Mouse (Mus musculus): ENCODE measurements around the gene Cbr2. TPM values are rescaled to one million over a fixed set of nuclear protein-coding genes. Genes with fewer than 3 reads are reported as not detected.

Cbr2 gene
- not detected for total RNA-seq (2023)

GRCm38 (mm10) chr11:120731858-120732680 lies at the start of gene Cbr2:
TSS of gene Cbr2 (minus strand) at chr11:120732114.

GRCm38 (mm10) chr11:120762672-120763041 lies 30.7 kb upstream of the Cbr2 start, which contains the start of gene Hmga1b:
TSS of gene Hmga1b (plus strand) at chr11:120762794.

GRCm38 (mm10) chr11:120727169-120727527 lies 4.8 kb downstream of the Cbr2 start, which contains the start of gene Dcxr:
TSS of gene Dcxr (minus strand) at chr11:120727281.

GRCm38 (mm10) chr11:120721124-120722066 lies 10.5 kb downstream of the Cbr2 start, which contains the start of gene Rac3:
TSS of gene Rac3 (plus strand) at chr11:120721470.

GRCm38 (mm10) chr11:120713580-120714518 lies 18.1 kb downstream of the Cbr2 start, which contains the start of the genes Cenpx and Lrrc45:
TSS of gene Cenpx (minus strand) at chr11:120713738.
TSS of gene Lrrc45 (plus strand) at chr11:120713925.

Other genes starting within 250 kb of the Cbr2 start
- 32.6 TPM for gene Mrpl12, start 247.5 kb downstream of the Cbr2 start, total RNA-seq (2023)
- 9.1 TPM for gene Slc25a10, start 240.3 kb downstream of the Cbr2 start, total RNA-seq (2023)
- gene Gcgr, start 201.4 kb downstream of the Cbr2 start, total RNA-seq (2023) = not detected
- 37.9 TPM for gene Mcrip1, start 182.4 kb downstream of the Cbr2 start, total RNA-seq (2023)
- not detected for gene Ppp1r27, start 181.0 kb downstream of the Cbr2 start, total RNA-seq (2023)
- gene P4hb, start 158.9 kb downstream of the Cbr2 start, total RNA-seq (2023) = 114 TPM
- 372 TPM for gene Arhgdia, start 150.5 kb downstream of the Cbr2 start, total RNA-seq (2023)
- 104 TPM for gene Alyref, start 133.7 kb downstream of the Cbr2 start, total RNA-seq (2023)
- 57.5 TPM for gene Anapc11, start 133.7 kb downstream of the Cbr2 start, total RNA-seq (2023)
- 6.0 TPM for gene Npb, start 123.6 kb downstream of the Cbr2 start, total RNA-seq (2023)
- gene Pcyt2, start 114.2 kb downstream of the Cbr2 start, total RNA-seq (2023) = 152 TPM
- gene Sirt7, start 106.9 kb downstream of the Cbr2 start, total RNA-seq (2023) = 96.6 TPM
- gene Mafg, start 98.5 kb downstream of the Cbr2 start, total RNA-seq (2023) = 53.1 TPM
- gene Pycr1, start 88.3 kb downstream of the Cbr2 start, total RNA-seq (2023) = 2.8 TPM
- gene Myadml2, start 84.0 kb downstream of the Cbr2 start, total RNA-seq (2023) = not detected
- gene Notum, start 70.9 kb downstream of the Cbr2 start, total RNA-seq (2023) = not detected
- 106 TPM for gene Aspscr1, start 59.1 kb downstream of the Cbr2 start, total RNA-seq (2023)
- gene Cenpx, start 18.4 kb downstream of the Cbr2 start, total RNA-seq (2023) = 18.0 TPM
- 31.1 TPM for gene Lrrc45, start 18.2 kb downstream of the Cbr2 start, total RNA-seq (2023)
- 1.1 TPM for gene Rac3, start 10.6 kb downstream of the Cbr2 start, total RNA-seq (2023)
- 3.0 TPM for gene Dcxr, start 4.8 kb downstream of the Cbr2 start, total RNA-seq (2023)
- 22.0 TPM for gene Hmga1b, start 30.7 kb upstream of the Cbr2 start, total RNA-seq (2023)
- gene Rfng, start 52.1 kb upstream of the Cbr2 start, total RNA-seq (2023) = 12.3 TPM
- gene Gps1, start 52.2 kb upstream of the Cbr2 start, total RNA-seq (2023) = 56.1 TPM
- gene Dus1l, start 64.3 kb upstream of the Cbr2 start, total RNA-seq (2023) = 51.9 TPM
- 142 TPM for gene Fasn, start 92.4 kb upstream of the Cbr2 start, total RNA-seq (2023)
- 0.44 TPM for gene Ccdc57, start 200.8 kb upstream of the Cbr2 start, total RNA-seq (2023)
- gene Slc16a3, start 216.4 kb upstream of the Cbr2 start, total RNA-seq (2023) = 7.7 TPM